Mouse (Mus musculus) MEL (cell line): ENCODE results near the gene Gm20388. TPM values are rescaled to one million over a fixed set of nuclear protein-coding genes. Genes with fewer than 3 reads are reported as not detected.

ENCODE experiments used
- DNase-seq: peaks from one replicate; pipeline ENCODE4 v3.0.0; 2011; ENCODE audit warnings: low read depth, low spot score
- H3K27ac ChIP-seq: 2 replicates; pipeline ENCODE4 v1.5.1; 2012; ENCODE audit warnings: low read depth, mild to moderate bottlenecking, control low read depth, low read length, moderate library complexity; ENCODE audit not compliant: control insufficient read depth
- H3K27me3 ChIP-seq, 2 experiments: fragments of 150-350 bp in 1 of 2; sonication (generic) in 1 of 2; 2 replicates each; pipeline ENCODE4 v1.6.1; 2012; ENCODE audit warnings: low read length in 2 of 2, mild to moderate bottlenecking in 2 of 2, improper control_type of control experiment in 1 of 2, moderate library complexity in 1 of 2; ENCODE audit not compliant: insufficient read depth in 2 of 2, control insufficient read depth in 1 of 2
- H3K36me3 ChIP-seq, 2 experiments: 2 replicates each; pipeline ENCODE4 v1.6.1; 2012 to 2014; ENCODE audit warnings: low read length in 2 of 2, improper control_type of control experiment in 1 of 2, inconsistent platforms in 1 of 2, mild to moderate bottlenecking in 1 of 2; ENCODE audit not compliant: insufficient read depth in 2 of 2, control insufficient read depth in 1 of 2
- H3K4me1 ChIP-seq, 2 experiments: fragments of 150-350 bp in 1 of 2; sonication (generic) in 1 of 2; 2 replicates each; pipeline ENCODE4 v1.6.1; 2012; ENCODE audit warnings: low read length in 2 of 2, improper control_type of control experiment in 1 of 2, mild to moderate bottlenecking in 1 of 2; ENCODE audit not compliant: insufficient read depth in 2 of 2, control insufficient read depth in 1 of 2
- H3K4me3 ChIP-seq, 2 experiments: fragments of 150-350 bp in 1 of 2; sonication (generic) in 1 of 2; 2 replicates each; pipeline ENCODE4 v1.5.1; 2012; ENCODE audit warnings: low read depth in 2 of 2, low read length in 2 of 2, mild to moderate bottlenecking in 2 of 2, moderate library complexity in 2 of 2, control low read depth in 1 of 2, improper control_type of control experiment in 1 of 2; ENCODE audit not compliant: control insufficient read depth in 1 of 2, insufficient read depth in 1 of 2
- H3K79me2 ChIP-seq: 2 replicates; pipeline ENCODE4 v1.6.1; 2012; ENCODE audit warnings: mild to moderate bottlenecking, low read length, moderate library complexity; ENCODE audit not compliant: control insufficient read depth, poor library complexity, insufficient read depth
- H3K9ac ChIP-seq: 2 replicates; pipeline ENCODE4 v1.6.1; 2012; ENCODE audit warnings: low read depth, mild to moderate bottlenecking, control low read depth, low read length, moderate library complexity; ENCODE audit not compliant: control insufficient read depth, poor library complexity, severe bottlenecking
- H3K9me3 ChIP-seq: fragments of 150-350 bp; sonication (generic); replicated peaks from 2 replicates; pipeline ENCODE4 v1.6.1; 2012; ENCODE audit warnings: mild to moderate bottlenecking, low read length, improper control_type of control experiment, moderate library complexity; ENCODE audit not compliant: insufficient read depth
- BHLHE40 ChIP-seq: IDR thresholded peaks from 2 replicates; pipeline ENCODE4 v1.6.1; 2012; ENCODE audit warnings: low read depth, mild to moderate bottlenecking, inconsistent platforms, low read length, improper control_type of control experiment, borderline replicate concordance
- CHD1 ChIP-seq: IDR thresholded peaks from 2 replicates; pipeline ENCODE4 v1.6.1; 2012; ENCODE audit warnings: low read depth, mild to moderate bottlenecking, inconsistent platforms, low read length, improper control_type of control experiment
- CHD2 ChIP-seq: IDR thresholded peaks from 2 replicates; pipeline ENCODE4 v1.6.1; 2011; ENCODE audit warnings: low read length, improper control_type of control experiment
- CTCF ChIP-seq, 3 experiments: IDR thresholded peaks in 2 of 3; conservative IDR thresholded peaks in 1 of 3; 2 replicates each; pipeline ENCODE4 v1.5.1; 2011 to 2012; ENCODE audit warnings: low read length in 3 of 3, low read depth in 2 of 3, mild to moderate bottlenecking in 2 of 3, improper control_type of control experiment in 1 of 3, inconsistent platforms in 1 of 3, mixed read lengths in 1 of 3, moderate library complexity in 1 of 3; ENCODE audit not compliant: control insufficient read depth in 1 of 3, insufficient read depth in 1 of 3, poor library complexity in 1 of 3, severe bottlenecking in 1 of 3
- E2F4 ChIP-seq: IDR thresholded peaks from 2 replicates; pipeline ENCODE4 v1.6.1; 2011; ENCODE audit warnings: low read depth, low read length, improper control_type of control experiment, borderline replicate concordance
- ELF1 ChIP-seq: IDR thresholded peaks from 2 replicates; pipeline ENCODE4 v1.6.1; 2014; ENCODE audit warnings: low read depth, mild to moderate bottlenecking, inconsistent platforms, low read length, improper control_type of control experiment, moderate library complexity
- GABPA ChIP-seq: IDR thresholded peaks from 2 replicates; pipeline ENCODE4 v1.6.1; 2012; ENCODE audit warnings: low read depth, mild to moderate bottlenecking, inconsistent platforms, low read length, improper control_type of control experiment, moderate library complexity
- JUND ChIP-seq: IDR thresholded peaks from 2 replicates; pipeline ENCODE4 v1.6.1; 2011; ENCODE audit warnings: low read depth, mild to moderate bottlenecking, improper control_type of control experiment, low read length
- KAT2A ChIP-seq: conservative IDR thresholded peaks from 2 replicates; pipeline ENCODE4 v1.6.1; 2012; ENCODE audit warnings: low read depth, low read length, improper control_type of control experiment, inconsistent platforms
- MAZ ChIP-seq: IDR thresholded peaks from 2 replicates; pipeline ENCODE4 v1.6.1; 2012; ENCODE audit warnings: low read depth, mild to moderate bottlenecking, inconsistent platforms, low read length, improper control_type of control experiment
- MEF2A ChIP-seq: IDR thresholded peaks from 2 replicates; pipeline ENCODE4 v1.6.1; 2014; ENCODE audit warnings: low read depth, mild to moderate bottlenecking, inconsistent platforms, low read length, improper control_type of control experiment; ENCODE audit not compliant: poor library complexity, insufficient replicate concordance, severe bottlenecking; ENCODE audit errors: extremely low read depth
- MXI1 ChIP-seq: IDR thresholded peaks from 2 replicates; pipeline ENCODE4 v1.6.1; 2011; ENCODE audit warnings: mild to moderate bottlenecking, low read depth, low read length, improper control_type of control experiment
- MYB ChIP-seq: IDR thresholded peaks from 2 replicates; pipeline ENCODE4 v1.6.1; 2011; ENCODE audit warnings: mild to moderate bottlenecking, low read depth, low read length, improper control_type of control experiment
- POLR2A ChIP-seq, 2 experiments: IDR thresholded peaks; 2 replicates each; pipeline ENCODE4 v1.6.1; 2011 to 2012; ENCODE audit warnings: low read length in 2 of 2, mild to moderate bottlenecking in 2 of 2, control low read depth in 1 of 2, improper control_type of control experiment in 1 of 2, low read depth in 1 of 2, moderate library complexity in 1 of 2; ENCODE audit not compliant: control insufficient read depth in 1 of 2, insufficient read depth in 1 of 2, poor library complexity in 1 of 2
- POLR2AphosphoS2 ChIP-seq: IDR thresholded peaks from 2 replicates; pipeline ENCODE4 v1.6.1; 2011; ENCODE audit warnings: low read length, improper control_type of control experiment
- POLR2AphosphoS5 ChIP-seq: IDR thresholded peaks from 2 replicates; pipeline ENCODE4 v1.6.1; 2012; ENCODE audit warnings: low read depth, borderline replicate concordance, mild to moderate bottlenecking, inconsistent platforms, low read length, moderate library complexity, mixed read lengths
- RAD21 ChIP-seq: IDR thresholded peaks from 2 replicates; pipeline ENCODE4 v1.6.1; 2011; ENCODE audit warnings: mild to moderate bottlenecking, low read depth, low read length, improper control_type of control experiment
- RCOR1 ChIP-seq: IDR thresholded peaks from 2 replicates; pipeline ENCODE4 v1.6.1; 2012; ENCODE audit warnings: low read depth, mild to moderate bottlenecking, inconsistent platforms, low read length, improper control_type of control experiment
- SIN3A ChIP-seq: IDR thresholded peaks from 2 replicates; pipeline ENCODE4 v1.6.1; 2012; ENCODE audit warnings: low read length, improper control_type of control experiment, inconsistent platforms
- SMC3 ChIP-seq: IDR thresholded peaks from 2 replicates; pipeline ENCODE4 v1.6.1; 2011; ENCODE audit warnings: low read depth, low read length, improper control_type of control experiment
- TAL1 ChIP-seq: IDR thresholded peaks from 2 replicates; pipeline ENCODE4 v1.6.1; 2012; ENCODE audit warnings: mild to moderate bottlenecking, inconsistent platforms, low read length, moderate library complexity, mixed read lengths
- TBP ChIP-seq: IDR thresholded peaks from 2 replicates; pipeline ENCODE4 v1.8.0; 2011; ENCODE audit warnings: low read depth, low read length, improper control_type of control experiment
- TCF12 ChIP-seq: IDR thresholded peaks from 2 replicates; pipeline ENCODE4 v1.6.1; 2014; ENCODE audit warnings: low read depth, mild to moderate bottlenecking, inconsistent platforms, low read length, improper control_type of control experiment, moderate library complexity
- USF2 ChIP-seq, 2 experiments: IDR thresholded peaks; 2 replicates each; pipeline ENCODE4 v1.6.1; 2011 to 2012; ENCODE audit warnings: improper control_type of control experiment in 2 of 2, low read length in 2 of 2, borderline replicate concordance in 1 of 2, inconsistent platforms in 1 of 2, low read depth in 1 of 2, mild to moderate bottlenecking in 1 of 2; ENCODE audit not compliant: insufficient read depth in 1 of 2
- ZKSCAN1 ChIP-seq: IDR thresholded peaks from 2 replicates; pipeline ENCODE4 v1.6.1; 2012; ENCODE audit warnings: low read depth, mild to moderate bottlenecking, inconsistent platforms, low read length, improper control_type of control experiment, moderate library complexity
- ZMIZ1 ChIP-seq: IDR thresholded peaks from 2 replicates; pipeline ENCODE4 v1.6.1; 2012; ENCODE audit warnings: low read depth, mild to moderate bottlenecking, inconsistent platforms, low read length, improper control_type of control experiment, moderate library complexity
- polyA plus RNA-seq, 2 experiments: library from polyadenylated mRNA; stranded (reverse) in 1 of 2; unstranded in 1 of 2; fragments of >175 nt in 1 of 2; fragments of >200 nt in 1 of 2; gene quantifications; 2 replicates each; pipeline versions ENCODE4 v1.2.1 to v1.2.4; 2012; ENCODE audit warnings: low replicate concordance in 2 of 2, low read depth in 1 of 2; ENCODE audit not compliant: insufficient read length in 2 of 2, insufficient read depth in 1 of 2, missing spikeins in 1 of 2
- total RNA-seq: library from RNA; depleted of rRNA; stranded (reverse); fragments of 300-350 nt; gene quantifications from 2 replicates; pipeline ENCODE4 v1.2.3, GENCODE M21; 2012

The Gm20388 gene
- total and polyA plus RNA-seq, 3 experiments: 11.1 to 17.8 TPM; not detected in 1

- Histone ChIP-seq H3K9ac (no peak overlapping the region), H3K9me3 (no peaks in the 10 kb centered on the region), H3K4me1 (no peaks in the 10 kb centered on the region), H3K27me3 (no peaks in the 10 kb centered on the region), H3K36me3 (no peaks in the 10 kb centered on the region), H3K4me3 (no peak overlapping the region), H3K79me2 (no peaks in the 10 kb centered on the region), H3K27ac (no peak overlapping the region)
- DNase-seq: no peak
- TF ChIP-seq CHD1 (no peak), RCOR1 (no peak), MAZ (no peak), TBP (no peak), ZKSCAN1 (no peak), POLR2AphosphoS2 (no peak), SMC3 (no peak), CTCF (IDR thresholded peaks at IDR 0.05 in 2 of 3, conservative IDR thresholded peaks at IDR 0.05 in 1 of 3; ENCODE audit: control insufficient read depth in 1 of 3, insufficient read depth in 1 of 3, low read depth in 2 of 3, low read length in 3 of 3, poor library complexity in 1 of 3, severe bottlenecking in 1 of 3) (no peak), BHLHE40 (no peak), CHD2 (no peak), MXI1 (no peak), TAL1 (no peak), E2F4 (no peak), GABPA (no peak), SIN3A (no peak), MEF2A (no peak), TCF12 (no peak), MYB (no peak), POLR2AphosphoS5 (no peak)
- TF ChIP-seq, all 39 proteins: peak for 0
Observed at GRCm38 (mm10) chr8:124307700-124308099, 4397.1 kb downstream of the Gm20388 start.

DNA sequence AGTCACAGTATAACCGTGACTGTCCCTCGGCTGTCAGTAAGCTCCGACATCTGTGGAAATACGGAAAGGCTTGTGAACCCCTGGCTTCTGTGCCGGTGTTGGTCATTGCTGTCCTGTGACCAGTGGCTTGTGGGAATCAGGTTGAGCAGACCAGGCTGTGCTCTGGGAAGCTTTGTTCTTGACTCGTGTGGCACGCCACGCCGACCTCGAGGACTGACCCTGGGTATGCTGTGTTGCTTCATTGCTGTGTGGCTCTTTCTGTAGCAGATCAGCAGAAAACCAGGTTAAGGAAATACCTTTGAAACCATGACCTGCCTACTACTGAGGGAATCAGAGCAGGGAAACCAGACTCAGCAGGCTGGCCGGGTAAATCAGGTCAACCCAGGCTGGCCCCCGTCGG, 4399.9 kb downstream of the Gm20388 start:
- Histone ChIP-seq H3K27ac (no peak overlapping the region), H3K4me1 (no peaks in the 10 kb centered on the region), H3K4me3 (no peak overlapping the region), H3K9ac (no peak overlapping the region), H3K9me3 (no peaks in the 10 kb centered on the region), H3K36me3 (no peaks in the 10 kb centered on the region), H3K79me2 (no peaks in the 10 kb centered on the region)
- no peak for DNase-seq
- TF ChIP-seq POLR2A (IDR thresholded peaks at IDR 0.05; ENCODE audit: control insufficient read depth in 1 of 2, insufficient read depth in 1 of 2, low read depth in 1 of 2, low read length in 2 of 2, poor library complexity in 1 of 2) (no peak), TBP (no peak), ZMIZ1 (no peak), RCOR1 (no peak), RAD21 (no peak), KAT2A (no peak), ELF1 (no peak), USF2 (IDR thresholded peaks at IDR 0.05; ENCODE audit: borderline replicate concordance in 1 of 2, insufficient read depth in 1 of 2, low read depth in 1 of 2, low read length in 2 of 2) (no peak), MAZ (no peak), CHD2 (no peak), JUND (no peak), BHLHE40 (no peak)
- TF ChIP-seq, all 39 proteins: peak for 0
- no peaks in the 10 kb centered on the region for H3K27me3 ChIP-seq
